Mouse (Mus musculus) hindbrain, embryonic 10.5 days (tissue): Measurements from ENCODE around the gene Erh. TPM values are rescaled to one million over a fixed set of nuclear protein-coding genes. Genes with fewer than 3 reads are reported as not detected.
A peak's percentile ranks its signal among the peaks of the same experiment; 100 is the strongest.

Source experiments
- DNase-seq: peaks from one replicate; pipeline ENCODE4 v3.0.0-alpha.2; 2017; ENCODE audit warnings: low spot score
- H3K27ac ChIP-seq: fragments of 300-500 bp; sonication (generic); 2 replicates; pipeline ENCODE4 v1.5.1; 2016; ENCODE audit warnings: mild to moderate bottlenecking, moderate library complexity
- H3K27me3 ChIP-seq: fragments of 300-500 bp; sonication (generic); 2 replicates; pipeline ENCODE4 v1.6.1; 2016; ENCODE audit warnings: mild to moderate bottlenecking; ENCODE audit not compliant: poor library complexity, insufficient read depth, severe bottlenecking
- H3K36me3 ChIP-seq: fragments of 300-500 bp; sonication (generic); 2 replicates; pipeline ENCODE4 v1.6.1; 2016; ENCODE audit warnings: mild to moderate bottlenecking, moderate library complexity
- H3K4me1 ChIP-seq: fragments of 300-500 bp; sonication (generic); replicated peaks from 2 replicates; pipeline ENCODE4 v1.6.1; 2016; ENCODE audit warnings: mild to moderate bottlenecking
- H3K4me3 ChIP-seq: fragments of 300-500 bp; sonication (generic); 2 replicates; pipeline ENCODE4 v1.5.1; 2016; ENCODE audit warnings: mild to moderate bottlenecking, moderate library complexity
- H3K9me3 ChIP-seq: fragments of 300-500 bp; sonication (generic); 2 replicates; pipeline ENCODE4 v1.6.1; 2016; ENCODE audit warnings: mild to moderate bottlenecking, moderate library complexity
- WGBS: fragments of 180-500 bp; shearing (Covaris S2); methylation state at CpG from one replicate; pipeline ENCODE4 v1.1.7; 2016; 5-methylcytosine and 5-hydroxymethylcytosine counted together
- polyA plus RNA-seq: library from polyadenylated mRNA; unstranded; fragments of >200 nt; fragmentation: Nextera tagmentation; extraction: Ambion mirVana; gene quantifications from 2 replicates; pipeline ENCODE4 v1.2.1, GENCODE M21; 2016

Erh gene
- polyA plus RNA-seq, 1 experiment from 2014 or later: 467 TPM

DNA sequence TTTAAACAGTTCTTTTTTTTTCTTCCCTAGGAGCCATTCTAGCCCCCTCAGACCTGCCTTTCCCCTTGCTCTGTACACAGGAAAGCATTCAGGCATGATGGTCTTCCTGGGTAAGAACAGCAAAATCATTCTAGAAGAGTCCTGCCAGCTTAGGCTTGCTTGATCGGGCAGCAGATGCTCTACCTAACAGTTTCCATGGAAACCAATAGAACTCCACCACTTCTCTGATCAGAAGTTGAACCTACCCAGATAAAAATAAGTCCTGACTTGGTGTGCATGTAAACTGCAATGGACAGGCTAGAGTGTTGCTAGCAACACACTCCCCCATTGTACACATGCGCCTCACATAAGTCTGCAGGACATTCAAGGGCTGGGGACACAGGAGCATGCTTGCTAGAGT lies 39.9 kb downstream of the Erh start:
- no peaks in the 10 kb centered on the region for H3K9me3 ChIP-seq
- 83% methylated on average over 2 of the region's 2 CpGs for WGBS

DNA sequence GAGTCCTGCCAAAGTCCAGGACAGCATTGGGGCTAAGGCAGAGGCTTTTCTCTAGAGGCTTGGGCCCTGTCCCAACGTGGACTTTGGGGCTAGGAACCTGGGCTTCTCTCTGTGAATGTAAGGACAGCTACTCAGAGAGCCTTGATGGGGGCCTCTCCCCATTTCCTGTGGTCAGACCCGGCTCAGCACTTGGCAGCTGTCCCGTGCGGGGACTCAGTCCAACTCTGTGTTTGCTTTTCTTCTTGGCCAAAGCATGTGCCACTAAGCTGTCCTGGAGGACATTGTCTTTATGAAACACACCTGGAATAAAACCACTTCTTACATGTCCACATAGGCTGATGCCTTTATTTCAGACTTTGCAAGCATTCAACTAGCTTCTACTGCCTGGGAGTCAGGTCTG lies 40.6 kb downstream of the Erh start:
- peaks cover 26% of the 10 kb centered on the region for H3K4me1 ChIP-seq
- WGBS: 74% methylated on average over 4 of the region's 4 CpGs
- no peak overlapping the region for H3K4me3 ChIP-seq
- no peak overlapping the region for H3K27ac ChIP-seq
- peaks cover 22% of the 10 kb centered on the region for H3K36me3 ChIP-seq
- no peaks in the 10 kb centered on the region for H3K27me3 ChIP-seq
- no peak for DNase-seq
- H3K9me3 ChIP-seq: no peaks in the 10 kb centered on the region

More for the DNA sequence above, 39.9 kb downstream of the Erh start:
- DNase-seq: no peak
- Histone ChIP-seq H3K4me1 (peaks cover 19% of the 10 kb centered on the region; the same call in 1 of the 2 replicates), H3K27ac (no peak overlapping the region), H3K27me3 (no peaks in the 10 kb centered on the region), H3K4me3 (no peak overlapping the region), H3K36me3 (peaks cover 16% of the 10 kb centered on the region)

DNA sequence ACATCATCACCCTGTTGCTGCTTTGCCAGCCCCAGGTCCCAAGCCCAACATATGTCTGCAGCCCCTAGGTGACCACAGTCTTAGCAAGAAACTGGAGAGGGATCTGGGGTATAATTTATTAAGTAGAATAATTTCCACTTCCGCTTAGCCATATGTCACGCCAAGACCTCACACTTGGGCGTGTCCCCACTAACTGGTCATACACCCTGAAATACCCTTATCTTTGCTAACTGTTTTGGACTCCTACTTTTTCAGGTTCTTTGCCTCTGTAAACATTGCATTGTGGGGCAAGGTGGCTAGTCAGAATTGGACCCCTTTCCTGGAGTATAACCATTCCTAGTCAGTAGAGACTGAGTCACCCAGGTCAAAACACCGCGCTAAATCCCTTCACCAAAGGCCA lies 41.7 kb downstream of the Erh start:
- no peak for DNase-seq
- Histone ChIP-seq H3K27ac (no peak overlapping the region), H3K4me1 (peaks cover 33% of the 10 kb centered on the region), H3K4me3 (no peak overlapping the region), H3K27me3 (no peaks in the 10 kb centered on the region), H3K36me3 (peaks cover 22% of the 10 kb centered on the region), H3K9me3 (no peaks in the 10 kb centered on the region)
- WGBS: 94% methylated on average over 5 of the region's 5 CpGs

DNA sequence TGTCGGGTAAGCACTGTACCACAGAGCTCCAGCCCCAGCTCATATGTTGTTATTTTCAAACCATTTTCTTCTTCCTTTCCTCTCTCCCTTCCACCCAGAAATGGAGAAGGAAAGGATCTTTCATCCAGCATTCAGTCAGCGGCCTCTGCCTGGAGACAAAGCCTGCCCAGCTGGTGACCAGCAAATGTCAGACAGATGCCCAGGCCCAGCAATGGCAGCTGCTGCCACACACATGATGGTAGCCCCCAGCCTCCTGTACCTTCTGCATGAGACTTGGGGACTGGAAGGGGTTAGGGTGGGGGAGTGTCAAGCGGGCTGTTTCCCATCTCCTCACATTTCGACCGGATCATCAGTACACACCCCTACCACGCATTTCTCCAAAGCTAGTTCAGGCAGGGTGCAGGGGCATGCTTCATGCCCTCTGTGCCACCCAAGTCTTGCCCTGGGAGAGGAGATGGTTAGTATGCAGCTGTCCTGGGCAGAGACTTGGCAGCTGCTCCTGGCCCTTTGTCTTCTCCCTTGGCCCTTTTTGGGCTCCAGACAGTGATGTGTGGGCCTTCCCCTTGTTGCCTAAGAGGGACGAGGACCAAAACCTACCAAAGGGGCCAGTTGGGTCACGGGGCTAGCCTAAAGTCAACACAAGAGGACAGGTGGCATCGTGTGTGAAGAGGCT lies 42.4 kb downstream of the Erh start:
- H3K27me3 ChIP-seq: no peaks in the 10 kb centered on the region
- peaks cover 33% of the 10 kb centered on the region for H3K4me1 ChIP-seq
- DNase-seq: no peak
- peaks cover 24% of the 10 kb centered on the region for H3K36me3 ChIP-seq
- H3K4me3 ChIP-seq: no peak overlapping the region
- H3K9me3 ChIP-seq: no peaks in the 10 kb centered on the region
- H3K27ac ChIP-seq: peak overlapping the region; percentile 40; the same call in 1 of the 2 replicates
- WGBS: 89% methylated on average over 9 of the region's 9 CpGs

DNA sequence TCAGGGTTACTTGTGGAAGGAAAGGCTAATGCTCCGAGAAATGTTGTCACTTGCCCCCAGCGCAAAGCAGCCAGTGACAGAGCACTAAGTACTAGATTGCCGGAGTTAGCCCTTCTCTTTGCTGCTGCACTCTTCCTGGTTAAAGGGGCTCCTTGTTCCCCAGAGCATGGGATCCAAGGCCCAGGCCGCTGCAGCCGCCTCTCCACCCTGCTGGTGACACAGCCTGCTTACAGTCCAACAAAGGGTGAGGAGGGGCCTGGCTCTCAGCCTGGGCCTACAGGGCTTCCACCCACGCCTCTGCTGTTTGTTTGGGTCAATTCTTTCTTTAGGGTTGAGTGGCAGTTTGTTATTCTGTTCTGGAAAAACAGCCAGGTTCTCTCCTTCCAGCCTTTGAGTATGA lies 45.4 kb downstream of the Erh start:
- peaks cover 26% of the 10 kb centered on the region for H3K36me3 ChIP-seq
- DNase-seq: peak; percentile 21
- H3K27ac ChIP-seq: peak overlapping the region; percentile 63
- no peaks in the 10 kb centered on the region for H3K27me3 ChIP-seq
- H3K4me1 ChIP-seq: peaks cover 33% of the 10 kb centered on the region
- no peaks in the 10 kb centered on the region for H3K9me3 ChIP-seq
- 38% methylated on average over 6 of the region's 6 CpGs for WGBS
- H3K4me3 ChIP-seq: no peak overlapping the region

DNA sequence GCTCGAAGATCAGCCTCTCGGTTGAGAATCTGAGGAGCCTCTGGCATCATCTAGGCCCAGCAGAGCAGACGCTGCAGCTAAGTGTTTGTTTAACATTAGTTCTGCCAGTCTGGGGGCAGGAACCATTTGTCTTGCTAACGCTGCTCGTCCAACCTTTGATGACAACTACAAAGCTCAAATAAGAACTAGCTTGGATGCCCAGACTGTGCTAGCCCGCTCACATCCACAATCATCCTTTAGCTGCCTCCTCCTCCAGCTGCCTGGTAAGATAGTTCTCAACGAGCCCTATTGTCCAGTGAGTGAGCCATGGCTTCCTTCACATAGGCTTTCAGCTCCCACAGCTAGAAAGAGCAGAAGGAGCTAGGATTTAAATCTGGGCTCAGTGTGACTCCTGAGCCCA lies 45.9 kb downstream of the Erh start:
- no peaks in the 10 kb centered on the region for H3K27me3 ChIP-seq
- peaks cover 33% of the 10 kb centered on the region for H3K4me1 ChIP-seq
- no peaks in the 10 kb centered on the region for H3K9me3 ChIP-seq
- WGBS: 30% methylated on average over 7 of the region's 7 CpGs
- no peak overlapping the region for H3K4me3 ChIP-seq
- DNase-seq: no peak
- H3K36me3 ChIP-seq: peaks cover 26% of the 10 kb centered on the region
- H3K27ac ChIP-seq: peak overlapping the region; percentile 63

DNA sequence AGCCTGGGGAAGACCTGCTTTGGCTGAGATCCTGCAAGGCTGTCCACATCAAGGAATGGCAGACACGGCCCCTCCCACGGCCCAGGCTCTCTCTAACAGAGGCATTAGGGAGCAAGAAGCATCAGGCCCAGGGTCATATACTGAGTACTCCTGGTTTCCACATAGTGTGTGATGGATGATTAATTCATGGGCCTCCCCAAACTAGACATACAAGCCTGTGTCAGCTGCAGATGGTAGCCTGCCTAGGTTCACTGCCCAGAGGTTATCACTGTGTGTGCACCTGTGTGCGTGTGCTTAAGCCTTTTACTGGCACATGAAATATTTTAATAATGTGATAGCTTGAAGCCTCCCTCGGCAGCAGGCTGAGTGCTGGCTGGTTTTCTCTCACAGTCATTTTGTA lies 48.2 kb downstream of the Erh start:
- DNase-seq: no peak
- peaks cover 36% of the 10 kb centered on the region for H3K4me1 ChIP-seq
- no peaks in the 10 kb centered on the region for H3K9me3 ChIP-seq
- WGBS: 84% methylated on average over 4 of the region's 4 CpGs
- no peak overlapping the region for H3K27ac ChIP-seq
- no peak overlapping the region for H3K4me3 ChIP-seq
- H3K27me3 ChIP-seq: no peaks in the 10 kb centered on the region
- peaks cover 20% of the 10 kb centered on the region for H3K36me3 ChIP-seq

DNA sequence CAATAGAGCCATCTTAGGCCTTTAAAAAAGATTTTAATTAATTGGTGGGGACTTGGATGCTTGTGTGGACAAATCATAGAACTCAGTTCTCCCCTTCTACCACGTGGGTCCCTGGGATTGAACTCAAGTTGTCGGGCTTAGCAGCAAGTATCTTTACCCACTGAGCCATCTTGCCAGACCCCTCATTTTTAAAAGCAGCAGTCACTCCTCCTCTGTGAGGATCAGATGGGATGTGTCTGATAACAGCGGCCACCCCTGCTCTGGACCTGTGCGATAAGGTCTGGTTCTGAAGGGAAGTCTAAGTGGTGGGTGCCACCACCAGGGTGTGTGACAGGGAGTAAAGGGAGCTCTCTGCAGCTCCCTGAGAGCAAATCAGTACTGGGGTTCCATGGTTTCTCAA lies 48.6 kb downstream of the Erh start:
- H3K36me3 ChIP-seq: peaks cover 24% of the 10 kb centered on the region

DNA sequence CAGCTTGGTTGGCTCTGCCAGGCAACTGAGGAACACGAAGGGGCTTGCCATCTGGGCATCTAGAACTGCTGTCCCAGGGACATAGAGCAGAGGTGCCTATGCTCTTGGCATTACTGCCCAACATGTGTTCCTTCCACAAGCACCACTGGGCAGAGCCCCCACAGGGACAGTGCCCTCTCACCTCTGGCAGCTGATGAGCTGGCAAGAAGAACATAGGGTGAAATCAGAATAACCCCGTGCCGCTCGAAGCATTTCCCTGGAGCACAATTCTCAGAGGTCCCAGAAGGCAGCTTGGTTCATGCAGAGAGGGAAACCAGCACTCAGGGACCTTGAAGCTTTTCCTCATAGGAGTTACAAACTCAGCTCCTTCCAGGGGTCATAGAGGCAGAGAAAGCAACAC lies 49.4 kb downstream of the Erh start:
- Histone ChIP-seq H3K27me3 (no peaks in the 10 kb centered on the region), H3K36me3 (peaks cover 31% of the 10 kb centered on the region), H3K9me3 (no peaks in the 10 kb centered on the region), H3K4me1 (peaks cover 27% of the 10 kb centered on the region), H3K4me3 (no peak overlapping the region), H3K27ac (no peak overlapping the region; the same call in 1 of the 2 replicates)
- WGBS: 89% methylated on average over 4 of the region's 4 CpGs
- DNase-seq: no peak

More for the DNA sequence above, 48.6 kb downstream of the Erh start:
- Histone ChIP-seq H3K4me1 (peaks cover 32% of the 10 kb centered on the region), H3K9me3 (no peaks in the 10 kb centered on the region), H3K27me3 (no peaks in the 10 kb centered on the region), H3K4me3 (no peak overlapping the region), H3K27ac (no peak overlapping the region)
- WGBS: 91% methylated on average over 4 of the region's 4 CpGs
- DNase-seq: no peak

DNA sequence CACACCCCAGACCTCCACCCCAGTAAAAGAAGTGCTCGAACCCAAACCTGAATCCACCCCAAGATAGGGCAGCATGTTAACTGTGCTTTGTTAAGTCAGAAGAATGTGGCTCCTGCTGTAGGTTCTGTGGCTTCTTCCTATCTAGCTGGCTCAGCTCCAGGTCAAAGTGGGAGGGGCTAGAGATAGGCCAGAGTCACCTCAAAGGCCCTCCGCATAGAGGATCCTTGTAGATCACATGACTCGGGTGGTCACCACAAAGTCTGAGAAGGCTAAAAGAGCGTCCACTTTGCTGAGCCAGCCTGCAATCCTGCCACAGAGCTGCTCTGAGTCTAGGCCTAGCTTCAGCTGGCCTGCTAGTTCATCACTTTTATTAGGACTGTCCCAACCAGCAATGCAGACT lies 50.0 kb downstream of the Erh start:
- DNase-seq: no peak
- H3K36me3 ChIP-seq: peaks cover 28% of the 10 kb centered on the region
- WGBS: 89% methylated on average over 4 of the region's 4 CpGs

DNA sequence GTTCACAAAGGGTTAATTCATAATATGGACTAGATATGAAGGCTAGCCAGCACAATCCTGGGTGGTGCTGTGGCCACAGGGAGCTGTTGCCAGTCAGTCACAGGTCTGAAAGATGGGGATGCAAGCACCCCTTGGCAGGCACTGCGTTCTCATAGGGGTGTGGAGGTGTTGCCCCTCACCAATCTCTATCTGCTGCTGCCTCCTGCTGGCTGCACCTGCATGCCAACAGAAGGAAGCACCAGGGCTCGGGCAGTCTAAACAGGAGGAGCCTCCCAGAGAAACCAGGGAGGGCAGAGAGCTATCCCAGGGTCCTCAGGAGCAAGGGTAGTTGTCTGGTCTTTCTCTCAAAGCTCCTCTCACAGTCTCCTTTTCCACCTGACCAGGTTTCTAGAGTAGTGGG lies 59.2 kb downstream of the Erh start:
- peak; percentile 26 for DNase-seq
- no peaks in the 10 kb centered on the region for H3K27me3 ChIP-seq
- H3K9me3 ChIP-seq: no peaks in the 10 kb centered on the region
- no peak overlapping the region for H3K4me3 ChIP-seq
- no peaks in the 10 kb centered on the region; the same call in 1 of the 2 replicates for H3K4me1 ChIP-seq
- WGBS: 48% methylated on average over 2 of the region's 2 CpGs
- H3K27ac ChIP-seq: no peak overlapping the region
- H3K36me3 ChIP-seq: peaks cover 29% of the 10 kb centered on the region

More for the DNA sequence above, 50.0 kb downstream of the Erh start:
- Histone ChIP-seq H3K4me1 (peaks cover 24% of the 10 kb centered on the region), H3K27ac (no peak overlapping the region), H3K27me3 (no peaks in the 10 kb centered on the region), H3K4me3 (no peak overlapping the region), H3K9me3 (no peaks in the 10 kb centered on the region)
